Mouse (Mus musculus): ENCODE data around the gene Megf9.

The Megf9 gene

GRCm38 (mm10) chr4:70446774-70447173 is 88.0 kb downstream of the Megf9 start:
- DNase-seq (ENCODE audit: low read depth, low spot score), result no peak

- DNase-seq (ENCODE audit: low read depth, low spot score), result no peak
Observed at GRCm38 (mm10) chr4:70420202-70420601, 114.6 kb downstream of the Megf9 start.

GRCm38 (mm10) chr4:70412126-70412525 is 122.7 kb downstream of the Megf9 start:
- DNase-seq (ENCODE audit: low read depth, low spot score), result no peak

DNA sequence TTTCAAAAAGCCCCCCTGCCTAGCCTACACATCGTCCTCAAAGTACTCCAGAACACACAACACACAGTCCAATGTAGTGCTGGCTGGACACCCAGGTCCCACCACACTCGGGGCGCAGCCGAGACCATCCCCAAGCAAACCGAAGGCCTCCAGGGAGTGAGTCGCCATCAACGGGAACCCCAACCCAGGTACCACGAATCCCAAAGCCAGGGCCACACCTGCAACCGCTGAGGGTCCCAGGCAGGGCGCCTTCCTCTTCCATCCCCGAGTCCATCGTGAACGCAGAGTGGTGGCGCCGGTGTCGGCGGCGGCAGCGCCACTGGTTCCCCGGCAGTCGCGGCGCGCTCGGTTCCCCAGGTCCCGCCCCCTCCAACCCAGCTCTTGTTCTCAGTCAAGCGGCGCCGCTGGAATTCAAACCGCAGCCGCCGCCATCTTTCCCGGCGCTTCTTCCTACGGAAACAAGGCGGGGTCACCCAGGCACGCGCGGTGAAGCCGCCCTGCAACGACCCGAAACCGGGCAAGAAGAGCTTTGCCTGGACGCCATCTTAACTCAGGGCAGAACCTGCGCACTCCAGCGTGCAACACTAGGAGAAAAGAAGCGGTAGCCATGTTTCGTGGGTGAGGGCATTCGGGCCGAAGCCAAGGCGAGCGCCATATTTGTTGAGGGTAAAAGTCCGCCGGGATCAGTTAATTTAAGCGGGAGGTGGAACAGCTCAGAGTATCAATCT is 124.6 kb downstream of the Megf9 start, which contains the start of gene Cdk5rap2:
TSS of gene Cdk5rap2 (minus strand) at position 450 of the 728 bp plus-strand sequence.
- DNase-seq (ENCODE audit: low read depth, low spot score), result peak; percentile 98

DNA sequence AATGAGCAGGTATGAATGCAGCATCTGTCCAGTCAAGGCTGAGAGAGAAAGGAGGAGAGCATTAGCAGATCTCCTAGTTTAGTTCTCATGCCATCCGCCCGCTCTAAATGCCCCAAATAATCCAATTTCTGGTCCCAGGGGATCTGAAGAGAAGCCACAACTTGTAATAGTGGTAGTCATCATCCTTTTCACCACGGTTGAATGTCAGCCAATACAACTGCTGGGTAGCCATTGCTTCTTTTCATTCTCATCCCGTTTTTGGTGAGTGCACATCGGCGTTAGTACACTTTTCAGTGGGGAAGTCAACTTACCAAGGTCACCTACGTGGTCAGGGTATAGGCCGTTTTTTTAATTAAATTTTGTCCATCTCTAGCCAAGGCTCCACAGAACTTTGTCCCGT is 125.3 kb downstream of the Megf9 start:
- no peak for DNase-seq (ENCODE audit: low read depth, low spot score)

DNA sequence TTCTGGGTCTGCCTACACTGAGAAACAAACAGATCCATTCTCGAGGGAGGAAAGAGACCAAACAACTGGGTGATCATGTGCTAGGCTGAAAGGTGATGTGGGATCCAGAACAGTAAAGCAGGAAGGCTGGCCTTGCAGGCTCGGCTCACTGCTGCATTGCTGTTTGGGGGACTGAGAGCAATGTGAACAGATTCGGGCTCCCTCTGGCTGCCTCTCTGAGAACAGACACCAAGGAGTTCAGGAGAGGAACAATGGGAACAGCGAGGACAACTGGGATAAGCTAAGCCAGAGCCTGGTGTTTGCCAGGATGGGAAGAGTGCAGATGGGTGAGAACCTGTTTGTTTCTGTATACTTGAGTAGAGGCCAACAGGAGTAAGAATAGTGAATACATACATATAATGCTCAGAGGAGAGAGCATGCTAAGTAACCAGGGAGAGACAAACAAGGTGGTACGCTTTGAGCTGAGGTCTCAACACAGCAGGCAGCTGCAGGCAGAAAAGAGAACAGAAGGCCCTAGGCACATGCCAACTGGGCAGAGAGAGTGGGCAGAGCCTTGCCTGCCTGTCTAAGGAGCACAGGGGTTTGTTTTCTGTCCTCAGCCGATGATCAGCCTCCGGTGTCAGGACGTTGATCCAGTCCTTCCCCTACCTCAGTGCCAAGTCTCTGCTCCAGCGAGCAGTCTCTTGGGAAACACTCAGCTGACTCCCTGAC is 132.5 kb downstream of the Megf9 start:
- DNase-seq (ENCODE audit: low read depth, low spot score), result peak; percentile 66

- DNase-seq (ENCODE audit: low read depth, low spot score), result no peak
Observed at GRCm38 (mm10) chr4:70399476-70399875, 135.3 kb downstream of the Megf9 start.

DNA sequence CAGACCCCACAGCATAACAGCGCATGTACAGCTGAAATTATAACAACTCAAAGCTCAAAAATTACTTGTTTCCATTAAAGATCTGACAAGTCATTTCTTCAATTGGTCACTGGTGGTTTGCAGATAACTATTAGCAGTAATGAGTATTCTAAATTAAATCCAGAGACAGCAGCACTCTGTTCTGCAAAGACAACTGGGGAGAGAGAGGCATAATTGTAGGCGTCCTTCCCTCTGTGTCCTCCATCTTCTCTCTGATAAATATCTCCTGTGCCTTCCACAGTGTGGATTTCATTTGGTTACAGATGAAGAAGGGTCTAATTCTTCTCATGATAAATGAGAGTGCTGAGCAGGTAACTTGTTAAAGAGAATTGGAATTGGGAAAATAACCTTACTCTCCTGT is 135.7 kb downstream of the Megf9 start:
- DNase-seq (ENCODE audit: low read depth, low spot score), result no peak

DNA sequence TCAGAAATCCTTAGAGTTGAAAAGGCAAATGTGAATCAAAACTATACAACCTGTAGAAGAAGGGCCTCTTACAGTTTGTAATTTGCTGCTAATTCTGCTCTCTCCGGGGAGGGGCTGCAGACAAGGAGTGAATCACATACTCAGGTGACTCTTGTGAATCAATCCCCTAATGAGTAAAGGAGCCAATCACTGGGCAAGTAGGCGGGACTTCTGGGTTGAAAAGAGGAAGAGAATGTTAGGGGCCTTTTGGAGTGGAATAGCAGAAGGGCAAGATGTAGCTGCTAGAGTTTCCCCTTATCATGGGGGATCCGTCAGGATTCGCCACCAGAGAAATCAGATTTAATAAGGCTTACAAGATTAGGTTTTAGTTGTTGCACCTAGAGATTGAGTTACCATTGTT is 136.7 kb downstream of the Megf9 start:
- peak; percentile 68 for DNase-seq (ENCODE audit: low read depth, low spot score)

DNA sequence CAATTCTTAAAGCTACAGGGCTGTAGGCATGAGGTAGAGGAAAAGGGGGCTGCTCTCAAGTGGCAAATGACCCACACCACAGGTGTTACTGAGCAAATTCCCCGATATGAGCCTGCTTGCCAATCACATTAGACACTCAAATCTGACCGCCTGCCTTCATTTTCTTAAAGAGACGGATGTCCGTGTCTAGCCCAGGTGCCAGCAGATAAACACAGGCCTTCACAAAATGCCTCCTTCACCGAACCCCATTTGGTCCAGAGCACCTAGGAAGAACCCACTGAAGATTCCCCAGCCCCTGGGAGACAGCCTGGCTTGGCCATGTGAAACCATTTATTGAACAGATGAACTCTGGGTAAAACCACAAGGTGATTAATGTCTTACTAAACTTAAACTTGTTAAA is 138.1 kb downstream of the Megf9 start:
- DNase-seq (ENCODE audit: low read depth, low spot score), result no peak

DNA sequence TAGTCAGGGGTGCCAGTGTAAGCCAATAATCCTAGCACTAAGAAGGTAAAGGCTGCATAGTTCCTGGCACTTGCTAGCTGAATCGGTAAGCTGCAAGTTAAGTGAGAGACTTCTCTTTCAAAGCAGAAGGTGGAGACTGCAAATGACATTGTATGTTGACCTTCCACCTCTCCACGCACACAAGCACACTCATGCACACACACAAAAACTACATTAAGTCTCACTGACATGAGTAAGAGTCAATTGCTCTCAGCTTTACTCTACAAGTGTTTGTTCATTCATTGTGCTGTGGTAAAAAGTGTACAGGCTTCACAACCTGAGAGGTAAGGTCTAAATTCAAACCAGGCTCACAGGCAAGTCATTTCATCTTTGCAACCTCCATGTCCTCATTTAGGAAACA is 140.1 kb downstream of the Megf9 start:
- no peak for DNase-seq (ENCODE audit: low read depth, low spot score)

DNA sequence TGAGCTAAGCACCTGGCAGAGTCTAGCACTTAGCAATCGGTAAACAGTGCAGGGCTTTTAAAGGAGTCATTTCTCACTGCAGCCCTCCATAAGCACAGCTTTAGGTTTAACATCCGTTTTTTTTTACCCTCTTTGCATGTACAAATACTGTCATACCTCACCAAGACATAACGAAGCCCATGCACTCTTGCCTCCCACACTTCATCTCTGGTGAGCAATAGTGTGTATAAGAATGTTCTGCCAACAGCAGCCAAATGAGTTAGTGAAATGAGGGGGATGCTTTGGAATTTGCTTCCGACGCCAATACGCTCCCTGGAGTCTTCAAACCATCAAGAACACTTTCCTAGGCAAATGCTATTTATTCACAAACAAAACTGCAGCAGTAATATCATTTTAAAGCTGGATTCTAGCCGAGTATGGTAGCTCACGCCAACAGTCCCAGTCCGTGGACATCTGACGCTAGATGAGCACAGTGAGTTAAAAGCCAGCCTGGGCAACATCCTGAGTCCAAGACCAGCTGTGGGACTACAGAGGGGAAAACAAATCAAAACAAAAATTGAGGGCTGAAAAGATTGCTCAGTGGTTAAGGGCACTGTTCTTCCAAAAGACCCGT is 142.9 kb downstream of the Megf9 start:
- no peak for DNase-seq (ENCODE audit: low read depth, low spot score)

DNA sequence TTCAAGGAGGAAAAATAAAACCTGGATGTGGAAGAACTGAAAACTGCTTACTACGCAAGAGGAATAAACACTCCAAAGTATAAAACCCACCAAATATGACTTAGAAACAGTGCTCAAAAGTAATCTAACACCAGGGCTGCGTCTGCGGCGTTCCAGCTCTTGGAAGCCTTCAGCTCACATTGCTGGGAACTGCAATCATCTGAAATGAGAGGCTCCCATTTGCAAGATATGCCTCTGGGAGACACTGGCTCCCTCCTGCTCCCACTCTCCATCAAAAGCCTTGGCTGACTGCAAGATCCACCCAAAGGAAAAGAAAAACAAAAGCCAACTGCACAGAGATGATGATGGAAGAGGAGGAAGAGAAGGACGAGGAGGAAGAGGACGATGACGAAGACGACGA is 143.7 kb downstream of the Megf9 start:
- DNase-seq (ENCODE audit: low read depth, low spot score), result no peak

- no peak for DNase-seq (ENCODE audit: low read depth, low spot score)
Observed at GRCm38 (mm10) chr4:70386206-70386605, 148.6 kb downstream of the Megf9 start.

- DNase-seq (ENCODE audit: low read depth, low spot score), result peak; percentile 40
Observed at GRCm38 (mm10) chr4:70377359-70377758, 157.4 kb downstream of the Megf9 start.
